Mouse (Mus musculus) embryonic facial prominence, embryonic 12.5 days (tissue): ENCODE data around the gene Ifngr2. TPM values are rescaled to one million over a fixed set of nuclear protein-coding genes. Genes with fewer than 3 reads are reported as not detected.
"Not testable (repeated sequence)": the region's sequence is repeated elsewhere in the genome, so short reads cannot be mapped to it uniquely, and the experiment has no call there.

Source experiments
- ATAC-seq: fragments of 200-750 bp; cut with Nextera tagmentation; 2 replicates; pipeline ENCODE4 v1.8.0; 2017; ENCODE audit not compliant: insufficient number of reproducible peaks, insufficient read depth, low FRiP score, low TSS enrichment
- H3K27ac ChIP-seq: fragments of 300-500 bp; sonication (generic); 2 replicates; pipeline ENCODE4 v1.5.1; 2016; ENCODE audit warnings: mild to moderate bottlenecking
- H3K27me3 ChIP-seq: fragments of 300-500 bp; sonication (generic); 2 replicates; pipeline ENCODE4 v1.6.1; 2016; ENCODE audit warnings: mild to moderate bottlenecking, moderate library complexity
- H3K36me3 ChIP-seq: fragments of 300-500 bp; sonication (generic); 2 replicates; pipeline ENCODE4 v1.6.1; 2016; ENCODE audit warnings: mild to moderate bottlenecking
- H3K4me1 ChIP-seq: fragments of 300-500 bp; sonication (generic); 2 replicates; pipeline ENCODE4 v1.6.1; 2016
- H3K4me2 ChIP-seq: fragments of 300-500 bp; sonication (generic); replicated peaks from 2 replicates; pipeline ENCODE4 v1.6.1; 2016; ENCODE audit warnings: mild to moderate bottlenecking, moderate library complexity
- H3K4me3 ChIP-seq: fragments of 300-500 bp; sonication (generic); 2 replicates; pipeline ENCODE4 v1.5.1; 2016; ENCODE audit warnings: mild to moderate bottlenecking
- H3K9ac ChIP-seq: fragments of 300-500 bp; sonication (generic); 2 replicates; pipeline ENCODE4 v1.6.1; 2016; ENCODE audit warnings: mild to moderate bottlenecking, moderate library complexity
- H3K9me3 ChIP-seq: fragments of 300-500 bp; sonication (generic); 2 replicates; pipeline ENCODE4 v1.6.1; 2016; ENCODE audit warnings: mild to moderate bottlenecking, moderate library complexity
- WGBS: fragments of 180-500 bp; shearing (Covaris S2); methylation state at CpG from one replicate; pipeline ENCODE4 v1.1.7; 2016; 5-methylcytosine and 5-hydroxymethylcytosine counted together
- polyA plus RNA-seq: library from polyadenylated mRNA; unstranded; fragments of >200 nt; fragmentation: Nextera tagmentation; extraction: Ambion mirVana; gene quantifications from 2 replicates; pipeline ENCODE4 v1.2.1, GENCODE M21; 2016

The Ifngr2 gene
- polyA plus RNA-seq, 1 experiment from 2014 or later: 48.9 TPM

GRCm38 (mm10) chr16:91526274-91526673 lies 20.6 kb upstream of the Ifngr2 start:
- no peak overlapping the region for H3K9ac ChIP-seq
- ATAC-seq: no peak
- H3K27me3 ChIP-seq: no peaks in the 10 kb centered on the region
- H3K4me1 ChIP-seq: no peaks in the 10 kb centered on the region
- 91% methylated on average over 6 of the region's 6 CpGs for WGBS
- H3K27ac ChIP-seq: no peak overlapping the region
- H3K4me3 ChIP-seq: no peak overlapping the region
- H3K36me3 ChIP-seq: no peaks in the 10 kb centered on the region
- no peaks in the 10 kb centered on the region for H3K9me3 ChIP-seq
- no peak overlapping the region for H3K4me2 ChIP-seq

GRCm38 (mm10) chr16:91527051-91527450 lies 19.8 kb upstream of the Ifngr2 start:
- no peaks in the 10 kb centered on the region for H3K27me3 ChIP-seq
- no peak overlapping the region for H3K27ac ChIP-seq
- H3K4me3 ChIP-seq: no peak overlapping the region
- H3K4me1 ChIP-seq: no peaks in the 10 kb centered on the region
- no peaks in the 10 kb centered on the region for H3K36me3 ChIP-seq
- no peaks in the 10 kb centered on the region for H3K9me3 ChIP-seq
- H3K4me2 ChIP-seq: no peak overlapping the region
- H3K9ac ChIP-seq: no peak overlapping the region
- 69% methylated on average over 10 of the region's 10 CpGs for WGBS
- no peak for ATAC-seq

- Histone ChIP-seq H3K4me2 (no peak overlapping the region), H3K9me3 (no peaks in the 10 kb centered on the region), H3K9ac (no peak overlapping the region), H3K27me3 (no peaks in the 10 kb centered on the region), H3K4me1 (no peaks in the 10 kb centered on the region), H3K27ac (no peak overlapping the region), H3K4me3 (no peak overlapping the region), H3K36me3 (no peaks in the 10 kb centered on the region)
- ATAC-seq: no peak
- 58% methylated on average over 5 of the region's 5 CpGs for WGBS
Observed at GRCm38 (mm10) chr16:91527500-91527899, 19.4 kb upstream of the Ifngr2 start.

- ATAC-seq: no peak
Observed at GRCm38 (mm10) chr16:91528578-91528977, 18.3 kb upstream of the Ifngr2 start.

GRCm38 (mm10) chr16:91530830-91531229 lies 16.0 kb upstream of the Ifngr2 start:
- not testable (repeated sequence) for H3K9me3 ChIP-seq, H3K4me3 ChIP-seq, H3K4me2 ChIP-seq, ATAC-seq, H3K27ac ChIP-seq, H3K4me1 ChIP-seq, H3K9ac ChIP-seq, H3K27me3 ChIP-seq, H3K36me3 ChIP-seq
- WGBS: 79% methylated on average over 4 of the region's 4 CpGs

More at GRCm38 (mm10) chr16:91528578-91528977, 18.3 kb upstream of the Ifngr2 start:
- no peak overlapping the region for H3K4me2 ChIP-seq
- WGBS: 87% methylated on average over 9 of the region's 9 CpGs
- no peaks in the 10 kb centered on the region for H3K4me1 ChIP-seq
- H3K27me3 ChIP-seq: no peaks in the 10 kb centered on the region
- no peaks in the 10 kb centered on the region for H3K36me3 ChIP-seq
- no peak overlapping the region for H3K9ac ChIP-seq
- H3K4me3 ChIP-seq: no peak overlapping the region
- H3K27ac ChIP-seq: no peak overlapping the region
- no peaks in the 10 kb centered on the region for H3K9me3 ChIP-seq

- Histone ChIP-seq H3K4me1 (no peaks in the 10 kb centered on the region), H3K9ac (no peak overlapping the region), H3K36me3 (no peaks in the 10 kb centered on the region), H3K27ac (no peak overlapping the region), H3K27me3 (no peaks in the 10 kb centered on the region), H3K9me3 (no peaks in the 10 kb centered on the region), H3K4me3 (no peak overlapping the region), H3K4me2 (no peak overlapping the region)
- no peak for ATAC-seq
- WGBS: 84% methylated on average over 6 of the region's 6 CpGs
Observed at GRCm38 (mm10) chr16:91531856-91532255, 15.0 kb upstream of the Ifngr2 start.

GRCm38 (mm10) chr16:91532429-91532828 lies 14.4 kb upstream of the Ifngr2 start:
- Histone ChIP-seq H3K4me3 (no peak overlapping the region), H3K27ac (no peak overlapping the region), H3K27me3 (no peaks in the 10 kb centered on the region), H3K36me3 (no peaks in the 10 kb centered on the region), H3K4me1 (no peaks in the 10 kb centered on the region), H3K4me2 (no peak overlapping the region), H3K9me3 (no peaks in the 10 kb centered on the region), H3K9ac (no peak overlapping the region)
- 64% methylated on average over 2 of the region's 2 CpGs for WGBS
- ATAC-seq: no peak

GRCm38 (mm10) chr16:91533097-91534001 lies 13.5 kb upstream of the Ifngr2 start:
- H3K9ac ChIP-seq: no peak overlapping the region
- no peak overlapping the region for H3K4me2 ChIP-seq
- no peak overlapping the region for H3K4me3 ChIP-seq
- WGBS: 76% methylated on average over 23 of the region's 23 CpGs
- no peaks in the 10 kb centered on the region for H3K36me3 ChIP-seq
- no peak overlapping the region for H3K27ac ChIP-seq
- no peaks in the 10 kb centered on the region for H3K4me1 ChIP-seq
- H3K9me3 ChIP-seq: no peaks in the 10 kb centered on the region
- H3K27me3 ChIP-seq: no peaks in the 10 kb centered on the region
- ATAC-seq: no peak

GRCm38 (mm10) chr16:91534477-91534876 lies 12.4 kb upstream of the Ifngr2 start:
- no peak overlapping the region for H3K4me3 ChIP-seq
- WGBS: 57% methylated on average over 13 of the region's 13 CpGs
- no peaks in the 10 kb centered on the region for H3K36me3 ChIP-seq
- no peak overlapping the region for H3K9ac ChIP-seq
- no peak overlapping the region for H3K27ac ChIP-seq
- no peaks in the 10 kb centered on the region for H3K9me3 ChIP-seq
- ATAC-seq: no peak
- H3K4me1 ChIP-seq: no peaks in the 10 kb centered on the region
- H3K27me3 ChIP-seq: no peaks in the 10 kb centered on the region
- no peak overlapping the region for H3K4me2 ChIP-seq

GRCm38 (mm10) chr16:91534888-91535287 lies 12.0 kb upstream of the Ifngr2 start:
- no peak overlapping the region for H3K27ac ChIP-seq
- H3K4me2 ChIP-seq: no peak overlapping the region
- H3K36me3 ChIP-seq: no peaks in the 10 kb centered on the region
- no peak for ATAC-seq
- no peak overlapping the region for H3K4me3 ChIP-seq
- no peaks in the 10 kb centered on the region for H3K4me1 ChIP-seq
- no peaks in the 10 kb centered on the region for H3K27me3 ChIP-seq
- no peak overlapping the region for H3K9ac ChIP-seq
- 86% methylated on average over 6 of the region's 6 CpGs for WGBS
- H3K9me3 ChIP-seq: no peaks in the 10 kb centered on the region

GRCm38 (mm10) chr16:91536372-91536771 lies 10.5 kb upstream of the Ifngr2 start:
- H3K9ac ChIP-seq: no peak overlapping the region
- H3K36me3 ChIP-seq: no peaks in the 10 kb centered on the region
- no peak overlapping the region for H3K27ac ChIP-seq
- ATAC-seq: no peak
- no peak overlapping the region for H3K4me2 ChIP-seq
- H3K9me3 ChIP-seq: no peaks in the 10 kb centered on the region
- peaks cover 2% of the 10 kb centered on the region; the same call in 1 of the 2 replicates for H3K4me1 ChIP-seq
- no peaks in the 10 kb centered on the region for H3K27me3 ChIP-seq
- 88% methylated on average over 6 of the region's 6 CpGs for WGBS
- no peak overlapping the region for H3K4me3 ChIP-seq

- Histone ChIP-seq H3K4me2 (no peak overlapping the region), H3K9me3 (no peaks in the 10 kb centered on the region), H3K4me1 (peaks cover 8% of the 10 kb centered on the region; the same call in 1 of the 2 replicates), H3K27ac (no peak overlapping the region), H3K9ac (no peak overlapping the region), H3K36me3 (no peaks in the 10 kb centered on the region), H3K4me3 (no peak overlapping the region), H3K27me3 (no peaks in the 10 kb centered on the region)
- 78% methylated on average over 3 of the region's 3 CpGs for WGBS
- no peak for ATAC-seq
Observed at GRCm38 (mm10) chr16:91537065-91537464, 9.8 kb upstream of the Ifngr2 start.
